Mouse (Mus musculus) lung, adult 2 months (tissue): ENCODE measurements around the gene Ppig. TPM values are rescaled to one million over a fixed set of nuclear protein-coding genes. Genes with fewer than 3 reads are reported as not detected.

Experiments
- DNase-seq: peaks from one replicate; pipeline ENCODE4 v3.0.0; 2022
- H3K4me1 ChIP-seq: fragments of 200-500 bp; 2 replicates; pipeline ENCODE4 v1.6.1; 2011; ENCODE audit warnings: low read length; ENCODE audit not compliant: control insufficient read depth, insufficient read depth
- H3K4me3 ChIP-seq: fragments of 200-500 bp; replicated peaks from 2 replicates; pipeline ENCODE3; 2011; ENCODE audit warnings: low read depth, mild to moderate bottlenecking, control low read depth, low read length; ENCODE audit errors: extremely low read depth
- CTCF ChIP-seq: fragments of 200-500 bp; IDR thresholded peaks from 2 replicates; pipeline ENCODE4 v1.5.1; 2011; ENCODE audit warnings: mild to moderate bottlenecking, low read length, control low read depth; ENCODE audit not compliant: insufficient read depth
- POLR2A ChIP-seq: fragments of 200-500 bp; IDR thresholded peaks from 2 replicates; pipeline ENCODE4 v1.6.1; 2011; ENCODE audit warnings: low read depth, mild to moderate bottlenecking, control low read depth, low read length, borderline replicate concordance; ENCODE audit errors: extremely low read depth
- WGBS: fragments of 180-500 bp; shearing (Covaris S2); methylation state at CpG from one replicate; pipeline ENCODE4 v1.1.7; 2018; 5-methylcytosine and 5-hydroxymethylcytosine counted together
- polyA plus RNA-seq: library from polyadenylated mRNA; depleted of rRNA; stranded (reverse); fragments of >200 nt; gene quantifications from 2 replicates; pipeline ENCODE4 v1.2.3, GENCODE M21; 2012

Gene Ppig
- polyA plus RNA-seq, 1 experiment, result 2.2 TPM

DNA sequence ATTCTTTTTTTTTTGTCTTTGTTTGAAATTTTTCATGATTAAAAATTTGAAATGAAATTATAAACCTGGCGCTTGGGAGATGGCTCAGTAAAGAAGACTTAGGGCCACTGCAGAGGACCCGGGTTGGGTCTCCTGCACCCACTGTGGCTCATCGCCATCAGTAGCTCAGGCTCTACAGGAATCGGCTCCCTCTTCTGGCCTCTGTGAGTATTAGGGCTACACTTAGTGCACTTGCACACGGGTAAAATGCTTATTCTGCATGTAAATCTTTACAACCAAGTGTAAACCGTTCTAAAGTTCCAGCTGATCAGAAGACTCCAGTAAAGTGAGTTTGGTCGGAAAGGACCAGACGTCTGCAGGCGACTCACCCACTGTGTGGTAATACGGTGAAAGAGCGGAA, 28.8 kb upstream of the Ppig start:
- no peaks in the 10 kb centered on the region for H3K4me1 ChIP-seq
- no peak for DNase-seq
- 95% methylated on average over 11 of the region's 11 CpGs for WGBS
- TF ChIP-seq POLR2A, result no peak
- TF ChIP-seq CTCF, result no peak
- no peak overlapping the region for H3K4me3 ChIP-seq

DNA sequence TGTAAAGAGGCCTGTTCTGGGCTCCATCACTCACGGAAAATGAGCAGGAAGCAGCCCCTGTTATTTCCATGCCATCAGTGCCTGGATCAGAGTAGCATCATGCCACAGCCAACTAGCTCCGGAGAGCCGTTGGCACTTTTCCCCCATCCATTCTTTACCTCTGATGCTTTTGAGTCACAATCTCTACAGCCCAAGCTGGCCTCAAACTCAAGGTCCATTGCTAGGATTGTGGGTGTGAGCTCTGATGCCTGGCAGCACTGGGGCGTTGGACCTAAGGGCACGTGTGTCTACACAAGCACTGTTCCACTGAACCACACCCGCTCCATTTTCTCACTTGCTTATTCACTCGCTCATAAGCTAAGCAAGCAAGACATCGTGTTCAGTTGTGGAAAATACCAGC, 21.9 kb upstream of the Ppig start:
- TF ChIP-seq POLR2A (no peak), CTCF (no peak)
- WGBS, result 94% methylated on average over 8 of the region's 8 CpGs
- H3K4me1 ChIP-seq, result no peaks in the 10 kb centered on the region
- no peak overlapping the region for H3K4me3 ChIP-seq
- DNase-seq, result no peak

DNA sequence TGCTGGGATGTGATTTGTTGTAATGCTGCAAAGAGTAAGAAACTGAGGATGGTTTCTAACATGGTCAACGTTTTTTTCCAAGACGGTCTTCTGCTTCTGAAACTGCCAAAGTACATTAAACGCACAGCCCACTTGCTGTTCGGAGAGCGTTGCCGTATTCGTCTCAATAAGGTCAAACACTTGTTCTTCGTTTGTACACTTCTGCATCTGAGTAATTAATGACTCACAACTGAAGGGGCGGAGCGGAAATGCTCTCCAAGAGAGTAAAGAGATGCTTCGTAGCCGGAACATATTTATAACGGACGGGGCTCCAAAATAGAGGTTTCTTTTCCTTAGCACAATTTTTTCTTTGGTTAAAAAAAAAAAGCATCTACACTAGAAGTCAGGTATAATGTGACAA, 10.2 kb upstream of the Ppig start:
- DNase-seq, result peak; percentile 6
- no peak overlapping the region for H3K4me3 ChIP-seq
- peaks cover 6% of the 10 kb centered on the region; the same call in 1 of the 2 replicates for H3K4me1 ChIP-seq
- no peak for TF ChIP-seq POLR2A
- TF ChIP-seq CTCF, result no peak
- 73% methylated on average over 14 of the region's 14 CpGs for WGBS

DNA sequence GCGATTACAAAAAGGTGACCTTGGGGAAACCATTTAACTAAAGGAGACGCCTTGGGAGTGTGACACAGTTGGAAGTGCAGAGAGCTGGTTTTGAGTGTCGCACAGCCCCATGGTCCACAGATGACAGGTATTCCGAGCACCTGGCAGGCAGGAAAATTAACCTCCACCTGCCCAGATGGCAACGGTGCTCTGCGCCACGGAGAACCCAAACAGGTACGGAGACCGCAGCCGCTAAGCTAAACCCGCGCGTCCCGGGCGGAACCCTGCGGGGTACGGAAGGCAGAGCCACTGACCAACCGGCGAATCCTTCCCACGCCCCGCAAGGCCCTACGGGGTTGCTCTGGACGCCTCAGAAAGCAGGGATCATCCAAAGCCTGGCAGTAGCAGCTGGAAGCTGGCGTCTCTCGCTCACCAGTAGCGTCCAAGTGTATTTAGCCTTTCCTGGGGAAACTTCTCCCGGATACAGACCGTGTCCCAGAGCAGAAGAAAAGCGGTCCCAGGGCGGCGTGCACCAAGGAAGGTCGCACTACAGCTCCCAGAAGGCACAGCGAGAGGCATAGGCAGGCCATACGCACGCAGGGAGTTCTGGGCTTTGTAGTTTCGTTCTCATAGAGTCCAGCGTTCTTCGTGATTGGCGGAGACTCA, 9.2 kb upstream of the Ppig start, which contains the start of gene Fastkd1:
Gene Fastkd1 (minus strand): TSS at position 536 of the 645 bp plus-strand sequence.
- peak within 1 kb of the TSS; percentile 96 for H3K4me3 ChIP-seq
- WGBS, result under 1% methylated on average over 39 of the region's 39 CpGs
- TF ChIP-seq CTCF, result no peak
- TF ChIP-seq POLR2A, result peak; percentile 51; the same call in 1 of the 2 replicates
- H3K4me1 ChIP-seq, result peaks cover 6% of the 10 kb centered on the region; the same call in 1 of the 2 replicates
- peak; percentile 79 for DNase-seq

DNA sequence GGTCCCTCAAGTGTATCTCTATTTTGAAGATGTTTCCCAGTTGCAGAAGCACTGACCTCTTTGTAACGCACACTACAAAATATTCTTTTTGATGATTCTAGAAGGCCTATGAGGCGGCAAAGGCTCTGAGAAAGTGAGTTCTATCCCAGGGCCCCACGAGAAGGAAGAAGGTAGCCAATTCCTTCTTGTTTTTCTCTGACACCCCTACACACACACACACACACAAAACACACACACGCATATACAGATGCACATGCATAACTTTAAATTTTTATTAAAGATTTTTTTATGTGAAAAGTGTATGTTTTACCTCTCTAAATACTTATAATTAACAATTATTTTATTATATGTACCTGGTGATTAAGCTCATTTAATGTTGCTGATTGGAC, 8.7 kb upstream of the Ppig start:
- no peak for DNase-seq
- WGBS, result 20% methylated on average over 4 of the region's 4 CpGs
- Histone ChIP-seq H3K4me3 (no peak overlapping the region), H3K4me1 (peaks cover 6% of the 10 kb centered on the region; the same call in 1 of the 2 replicates)
- TF ChIP-seq CTCF, result no peak
- no peak for TF ChIP-seq POLR2A

DNA sequence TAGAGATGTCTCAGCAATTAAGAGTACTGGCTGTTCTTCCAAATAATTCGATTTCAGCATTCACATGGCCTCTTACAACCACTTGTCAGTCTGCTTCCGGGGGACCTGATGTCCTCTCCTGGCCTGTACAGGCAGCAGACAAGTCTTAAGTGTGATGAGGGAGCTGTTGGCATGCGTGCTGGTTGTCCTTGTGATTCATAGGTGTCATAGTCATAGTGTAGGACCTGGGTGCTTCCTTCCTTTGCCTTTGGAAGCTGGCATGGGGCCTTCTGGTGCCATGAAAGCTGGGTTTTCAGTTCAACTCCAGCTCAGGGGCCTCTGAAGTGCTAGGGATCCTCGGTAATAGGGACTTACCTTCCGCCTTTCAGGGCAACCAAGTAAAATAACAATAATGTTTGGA, 8.2 kb upstream of the Ppig start:
- H3K4me3 ChIP-seq, result no peak overlapping the region
- peaks cover 6% of the 10 kb centered on the region; the same call in 1 of the 2 replicates for H3K4me1 ChIP-seq
- no peak for TF ChIP-seq POLR2A
- no peak for TF ChIP-seq CTCF
- DNase-seq, result no peak
- WGBS, result 76% methylated on average over 5 of the region's 5 CpGs

DNA sequence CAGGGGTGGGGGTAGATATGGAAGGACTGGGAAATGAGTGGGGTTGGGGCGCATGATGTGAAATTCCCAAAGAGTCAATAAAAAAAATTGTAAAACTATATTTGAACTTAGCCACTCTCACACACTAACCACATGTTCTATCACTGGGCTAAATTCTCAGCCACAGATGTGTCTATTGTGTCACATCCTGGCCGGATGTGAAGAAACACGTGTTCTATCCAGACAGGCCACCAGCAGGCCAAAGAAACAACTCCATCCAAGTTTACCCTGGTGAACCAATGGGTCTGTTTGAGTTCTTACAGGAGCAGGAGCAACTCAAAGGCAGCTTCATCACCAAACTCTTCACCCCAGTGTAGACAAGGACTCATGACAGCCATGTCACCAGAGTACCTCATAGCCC, 5.9 kb upstream of the Ppig start:
- no peak overlapping the region for H3K4me3 ChIP-seq
- no peak for DNase-seq
- TF ChIP-seq POLR2A, result no peak
- TF ChIP-seq CTCF, result no peak
- WGBS, result 53% methylated on average over 3 of the region's 3 CpGs
- peaks cover 6% of the 10 kb centered on the region; the same call in 1 of the 2 replicates for H3K4me1 ChIP-seq

DNA sequence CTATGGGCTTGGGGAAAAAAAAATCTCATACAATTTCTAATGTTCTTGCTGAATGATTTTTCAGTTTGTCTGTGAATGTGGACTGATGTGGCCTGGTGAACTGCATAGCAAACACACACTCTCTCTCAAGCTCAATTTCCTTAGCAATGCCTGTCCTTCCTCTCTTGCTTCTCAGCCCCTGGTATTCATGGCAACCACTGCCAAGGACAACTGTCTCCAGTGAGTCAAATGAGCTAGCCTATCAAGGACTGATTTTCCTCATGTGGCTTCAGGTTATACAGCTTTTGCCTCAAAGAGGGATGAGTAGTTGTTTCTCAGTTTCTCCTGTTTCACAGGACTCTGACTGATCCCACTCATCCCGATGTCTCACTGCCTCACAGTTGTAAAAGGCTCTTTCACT, 3.2 kb upstream of the Ppig start:
- WGBS, result 76% methylated on average over 1 of the region's 1 CpGs
- no peak overlapping the region for H3K4me3 ChIP-seq
- peaks cover 3% of the 10 kb centered on the region; the same call in 1 of the 2 replicates for H3K4me1 ChIP-seq
- no peak for DNase-seq
- TF ChIP-seq CTCF, result no peak
- TF ChIP-seq POLR2A, result no peak

DNA sequence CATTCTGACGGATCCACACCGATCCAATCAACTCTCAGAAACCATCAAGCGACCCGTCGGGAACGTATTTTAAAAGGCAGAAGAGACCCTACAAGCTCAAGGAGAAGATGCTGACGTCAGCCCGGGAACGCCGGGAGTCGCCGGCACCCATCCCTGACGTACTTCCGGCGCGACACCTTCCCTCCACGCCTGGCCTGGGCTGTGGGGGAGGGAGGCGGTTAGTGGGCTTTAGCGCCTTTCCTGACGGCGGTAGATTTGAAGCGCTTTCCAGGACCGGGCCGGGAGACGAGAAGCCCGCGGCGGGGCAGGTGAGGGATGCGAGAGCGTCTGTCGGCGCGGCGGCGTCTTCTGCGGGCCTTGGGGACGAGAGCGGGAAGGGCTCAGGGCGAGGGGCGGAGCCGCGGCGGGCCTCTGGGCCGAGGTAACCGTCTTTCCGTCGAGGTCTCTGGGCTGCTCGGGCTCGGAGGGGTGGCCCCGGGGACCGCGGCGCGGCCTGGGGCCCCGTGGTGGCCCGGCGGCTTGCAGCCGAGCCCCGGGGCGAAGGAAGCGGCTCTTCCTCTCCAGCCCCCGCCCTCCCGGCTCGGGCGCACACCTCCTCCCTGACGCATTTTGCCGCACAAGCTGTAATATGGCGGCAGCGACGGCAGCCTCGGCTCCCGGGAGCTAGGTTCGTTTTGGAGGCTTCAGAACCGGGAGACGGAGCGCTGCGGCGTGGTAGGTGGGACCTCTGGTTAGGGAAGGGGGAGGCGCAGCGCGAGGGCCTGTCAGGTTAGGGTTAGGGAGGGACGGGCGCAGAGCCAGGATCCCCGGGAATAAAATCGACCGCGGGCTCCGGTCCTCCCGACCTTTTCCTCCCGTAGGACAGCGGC, 539 bp downstream of the Ppig start:
- peak overlapping the region; percentile 96 for H3K4me3 ChIP-seq
- TF ChIP-seq POLR2A (peak; percentile 67; the same call in 1 of the 2 replicates), CTCF (no peak)
- DNase-seq, result peak; percentile 95
- peaks cover 5% of the 10 kb centered on the region for H3K4me1 ChIP-seq
- WGBS, result under 1% methylated on average over 91 of the region's 91 CpGs
